Mouse (Mus musculus): ENCODE data around the gene Gm19935. TPM values are rescaled to one million over a fixed set of nuclear protein-coding genes. Genes with fewer than 3 reads are reported as not detected.

Gm19935 gene
- total RNA-seq, 2 experiments from 2014 or later: 0.76 TPM; not detected in 1

Small RNA genes lying within 50 kb of the gene (microRNA-seq; reads per million reads assigned to microRNA genes)
- 0 reads per million in 2 experiments for gene Gm44382

Other genes starting within 250 kb of the Gm19935 start
- 10 to 100 TPM; 60.2 to 66.2 TPM for gene Chd9, start 11.0 kb upstream of the Gm19935 start, total RNA-seq (2021)